Mouse (Mus musculus): Measurements from ENCODE around the gene Orai1.

Orai1 gene

DNA sequence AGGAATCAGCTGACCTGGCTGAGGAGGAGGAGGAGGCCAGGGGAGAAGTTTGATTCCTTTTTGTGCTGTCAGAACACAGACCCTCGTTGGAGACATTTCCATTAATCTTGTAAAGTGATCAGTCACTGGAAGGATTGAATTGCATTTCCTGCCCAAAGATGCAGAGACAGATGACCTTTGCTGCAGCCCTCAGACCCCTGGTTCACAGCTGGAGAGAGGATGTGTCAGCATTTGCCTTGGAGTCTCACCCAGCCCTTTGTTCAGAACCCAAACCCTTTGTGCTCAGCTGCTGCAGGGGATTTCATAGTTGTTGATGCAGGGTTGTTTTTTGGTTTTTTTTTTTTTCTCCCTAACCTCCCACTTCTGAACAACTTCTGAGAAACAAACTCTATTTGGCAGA, 20.0 kb upstream of the Orai1 start:
- DNase-seq (ENCODE audit: low read depth, low spot score): no peak

DNA sequence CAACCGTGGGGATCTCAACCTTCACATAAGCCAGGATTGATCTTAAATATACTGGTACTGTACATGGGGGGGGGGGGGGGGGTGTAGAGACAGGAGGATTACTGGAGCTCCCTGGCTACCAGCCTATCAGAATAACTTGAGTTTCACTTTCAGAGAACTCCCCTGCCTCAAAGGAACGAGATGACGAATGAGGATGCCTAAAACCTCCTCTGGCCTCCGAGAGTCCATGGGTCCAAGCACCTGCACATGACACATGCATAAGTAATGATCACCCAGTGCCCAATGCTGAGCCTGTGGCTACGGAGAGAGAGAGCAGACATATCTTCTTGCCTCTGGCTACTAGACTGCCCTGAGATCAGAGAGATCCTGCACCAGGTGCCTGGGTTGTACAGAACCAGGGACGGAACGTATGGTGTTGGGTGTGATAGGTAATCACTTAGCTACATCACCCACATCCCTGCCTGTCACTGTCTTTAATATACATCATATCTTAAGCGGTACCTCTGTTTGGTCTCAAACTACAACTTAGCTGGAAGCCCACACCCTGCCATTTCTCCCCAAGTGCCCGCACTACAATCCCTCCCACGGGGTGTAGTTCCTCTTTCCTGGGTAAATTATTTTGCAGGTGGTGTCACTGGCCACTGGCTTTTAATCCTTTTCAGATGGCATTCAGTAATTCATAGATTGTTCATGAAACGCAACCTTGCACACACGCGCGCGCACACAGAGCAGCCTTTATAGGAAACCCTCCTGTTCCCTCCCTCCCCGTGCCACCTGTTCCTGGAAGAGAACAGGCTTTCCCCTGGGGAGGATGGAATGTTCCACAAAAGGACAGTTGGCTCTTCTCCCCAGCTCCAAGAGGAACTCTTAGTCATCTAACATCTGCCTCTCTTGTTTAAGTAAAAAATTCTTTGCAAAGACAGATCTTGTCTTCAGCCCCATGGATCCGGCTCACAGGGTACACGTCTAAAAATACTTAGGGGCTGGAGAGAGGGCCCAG, 17.4 kb upstream of the Orai1 start:
- DNase-seq (ENCODE audit: low read depth, low spot score): peak; percentile 94

DNA sequence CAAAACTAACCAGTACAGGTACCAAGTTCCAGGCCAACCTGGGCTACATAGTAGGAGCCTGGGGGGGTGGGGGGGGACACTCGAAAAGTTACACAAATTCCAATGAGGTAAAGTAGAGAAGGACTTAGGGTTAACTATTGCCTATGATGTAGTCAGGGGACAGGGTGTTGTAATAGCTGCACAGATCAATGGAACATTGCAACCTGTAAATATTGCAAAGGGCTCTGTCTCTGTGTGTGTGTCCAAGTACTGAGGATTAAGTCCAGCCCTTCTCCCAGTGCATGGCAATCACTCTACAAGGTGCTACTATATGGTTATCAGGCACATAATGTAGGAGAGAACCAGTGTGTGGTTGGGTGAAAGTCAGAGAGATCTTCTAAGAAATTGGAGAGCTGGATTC, 14.0 kb upstream of the Orai1 start:
- no peak for DNase-seq (ENCODE audit: low read depth, low spot score)

DNA sequence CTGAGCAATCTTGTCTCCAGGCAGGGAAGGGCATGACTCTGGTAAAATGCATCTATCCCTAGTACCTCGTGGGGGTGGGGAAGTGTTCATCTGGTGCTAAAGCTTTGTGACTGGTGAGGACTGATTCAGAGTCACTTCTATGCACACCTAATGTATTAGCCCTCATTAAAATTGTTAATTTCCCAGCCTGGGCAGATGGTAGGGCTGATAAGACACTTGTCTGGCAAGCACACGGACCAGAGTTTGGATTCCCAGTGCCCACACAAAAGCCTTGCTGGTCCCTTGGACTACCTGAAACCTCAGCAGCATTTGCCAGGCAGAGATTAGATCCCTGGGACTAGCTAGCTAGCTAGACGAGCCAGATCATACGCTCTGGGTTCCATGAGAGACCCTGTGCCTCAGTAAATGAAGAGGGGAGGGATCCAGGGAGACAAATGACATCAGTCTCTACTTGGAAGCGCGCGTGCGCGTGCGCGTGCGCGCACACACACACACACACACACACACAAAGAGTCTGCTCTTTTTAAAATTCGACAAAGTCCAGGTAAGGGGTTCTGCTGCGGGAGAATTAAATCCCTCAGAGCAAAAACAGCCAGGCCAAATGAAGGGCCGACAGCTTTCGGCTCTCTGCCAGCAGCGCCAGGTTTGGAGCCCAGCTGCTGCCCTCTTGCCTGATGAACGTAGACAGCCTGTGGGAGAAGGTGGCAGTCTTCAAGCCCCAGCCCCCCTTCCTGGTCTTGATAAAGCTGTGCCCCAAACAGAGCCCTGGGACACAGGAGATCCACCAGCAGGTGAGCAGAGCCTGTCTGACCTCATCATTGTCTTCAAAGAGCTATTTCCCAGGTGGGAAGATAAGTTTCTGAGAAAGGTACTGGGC, 8.9 kb upstream of the Orai1 start:
- peak; percentile 48 for DNase-seq (ENCODE audit: low read depth, low spot score)

DNA sequence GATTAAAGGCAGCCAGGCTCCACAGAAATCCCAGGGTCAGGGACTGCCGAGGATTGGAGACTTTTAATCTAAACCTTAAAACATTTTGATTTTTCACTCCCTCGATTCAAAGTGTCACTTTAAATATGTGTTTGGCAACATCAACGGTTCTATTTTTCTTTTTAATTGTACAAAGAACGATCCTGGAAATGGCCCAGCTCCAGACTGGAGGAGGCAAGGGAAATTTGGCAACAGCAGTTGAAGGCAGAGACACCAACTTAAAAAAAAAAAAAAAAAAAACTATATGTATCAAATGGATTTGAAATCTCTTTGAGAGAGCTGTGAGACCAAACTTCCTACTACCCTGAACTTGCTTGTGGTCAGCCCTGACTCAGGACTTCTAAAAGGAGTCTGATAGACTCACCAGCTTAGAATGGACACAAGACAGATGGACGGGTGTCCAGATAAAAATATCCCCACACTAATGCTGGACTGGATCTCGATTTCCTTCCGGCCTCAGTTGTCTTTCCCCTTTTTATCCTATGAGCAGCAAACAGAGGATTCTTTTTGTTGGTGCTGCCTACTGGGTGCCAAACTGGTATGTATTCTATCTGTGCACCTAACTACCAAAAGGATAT, 5.9 kb upstream of the Orai1 start:
- DNase-seq (ENCODE audit: low read depth, low spot score): peak; percentile 72

DNA sequence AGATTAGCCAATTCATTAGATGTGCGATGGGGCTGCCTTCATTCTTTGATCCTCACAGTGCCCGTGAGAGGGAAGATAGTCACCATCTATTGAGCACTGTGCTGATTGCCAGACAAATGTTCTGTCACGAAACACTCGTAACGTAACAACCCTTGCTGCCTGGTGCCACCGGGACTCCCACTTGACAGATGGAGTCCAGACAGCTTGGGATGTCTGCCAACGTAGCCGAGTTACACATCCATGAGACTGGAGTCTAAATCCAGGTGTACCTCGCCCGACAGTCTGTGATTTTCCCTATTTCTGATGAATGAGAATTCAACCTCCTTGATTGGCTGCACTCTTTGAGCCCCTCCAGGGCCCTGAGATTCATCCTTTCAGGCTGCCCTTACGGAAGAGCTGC, 5.0 kb upstream of the Orai1 start:
- DNase-seq (ENCODE audit: low read depth, low spot score): peak; percentile 86

DNA sequence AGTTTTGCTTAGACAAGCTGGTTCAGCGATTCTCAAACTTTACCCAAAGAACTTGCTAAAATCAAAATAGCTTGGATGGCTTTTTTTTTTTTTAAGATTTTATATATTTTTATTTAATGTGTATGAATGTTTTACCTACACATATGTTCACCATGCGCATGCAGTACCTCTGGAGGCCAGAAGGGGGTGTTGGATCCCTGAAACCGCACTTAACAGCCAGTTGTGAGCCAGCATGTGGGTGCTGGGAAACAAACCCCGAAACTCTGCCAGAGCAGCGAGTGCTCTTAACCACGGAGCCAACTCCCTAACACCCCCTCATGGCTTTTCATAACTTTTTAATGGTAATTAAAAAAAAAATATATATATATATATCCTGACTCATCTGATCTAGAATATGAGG, 4.1 kb upstream of the Orai1 start:
- no peak for DNase-seq (ENCODE audit: low read depth, low spot score)

DNA sequence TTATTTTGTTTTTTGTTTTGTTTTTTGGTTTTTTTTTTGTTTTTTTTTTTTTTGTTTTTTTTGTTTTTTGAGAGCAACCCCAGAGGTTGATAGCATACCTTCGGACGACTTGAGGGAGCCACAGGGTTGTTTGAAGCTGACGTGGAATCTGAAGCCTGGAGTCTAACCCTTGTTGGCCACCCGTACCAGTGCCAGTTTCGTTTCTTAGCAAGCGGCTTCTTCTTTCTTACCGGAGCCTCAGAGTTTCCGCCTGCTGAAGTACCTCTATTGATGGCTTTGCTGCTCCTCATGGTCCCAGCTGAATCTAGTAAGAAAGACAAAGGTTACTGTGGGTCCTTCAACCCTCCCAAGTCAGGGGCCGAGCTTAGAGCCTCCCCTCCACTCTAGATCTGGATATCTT, 3.2 kb upstream of the Orai1 start:
- DNase-seq (ENCODE audit: low read depth, low spot score): no peak

DNA sequence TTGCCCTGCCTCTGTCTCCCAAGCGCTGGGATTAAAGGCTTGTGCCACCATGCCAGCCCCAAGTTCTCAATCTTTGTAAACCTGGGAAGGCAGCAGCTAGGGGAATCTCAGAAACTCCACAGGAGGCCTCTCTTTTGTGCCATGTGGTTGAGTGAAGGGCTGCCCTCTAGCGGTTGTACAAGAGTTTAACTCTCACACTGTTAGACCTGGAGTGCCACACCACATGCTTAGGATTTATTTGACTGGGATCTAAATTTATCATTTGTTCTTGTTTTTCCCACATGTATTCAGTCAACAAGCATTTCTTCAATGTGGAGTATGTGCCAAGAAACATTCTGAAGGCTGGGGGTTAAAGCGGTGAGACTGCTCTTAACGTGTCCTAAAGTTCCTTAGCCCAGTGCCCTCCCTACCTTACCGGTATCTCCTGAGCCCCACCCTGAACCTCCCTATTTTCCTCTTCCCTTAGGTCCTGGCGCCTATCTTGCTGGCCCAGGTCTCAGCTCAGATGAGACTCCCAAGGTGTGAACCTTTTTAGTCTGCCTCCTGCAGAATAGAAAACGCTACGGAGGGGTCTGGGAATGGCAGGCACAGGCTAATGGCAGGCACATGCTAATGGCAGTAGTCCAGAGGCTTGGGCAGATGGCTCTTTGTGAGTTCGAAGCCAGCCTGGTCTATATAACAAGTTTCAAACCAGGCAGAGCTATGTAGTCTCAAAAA, 1.1 kb upstream of the Orai1 start:
- peak; percentile 92 for DNase-seq (ENCODE audit: low read depth, low spot score)

DNA sequence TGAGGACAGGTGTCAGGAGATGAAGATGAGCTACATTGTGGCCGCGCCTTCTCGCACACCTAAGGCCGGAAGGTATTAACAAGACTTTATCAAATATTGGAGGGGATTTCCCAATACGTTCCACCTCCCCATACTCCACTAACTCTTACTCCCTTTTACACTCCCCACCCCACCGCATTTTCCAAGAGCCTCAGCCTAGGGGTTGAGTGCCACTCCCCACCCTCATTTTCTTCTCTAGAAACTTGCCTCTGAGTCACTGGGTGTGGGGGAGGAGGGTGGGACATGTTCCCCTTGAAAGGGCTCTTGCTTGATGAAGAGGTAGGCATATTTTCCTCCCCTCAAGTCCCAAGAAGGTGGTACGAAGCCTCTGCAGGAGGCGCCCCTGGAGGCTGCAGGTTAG, 1.0 kb downstream of the Orai1 start:
- peak; percentile 58 for DNase-seq (ENCODE audit: low read depth, low spot score)

DNA sequence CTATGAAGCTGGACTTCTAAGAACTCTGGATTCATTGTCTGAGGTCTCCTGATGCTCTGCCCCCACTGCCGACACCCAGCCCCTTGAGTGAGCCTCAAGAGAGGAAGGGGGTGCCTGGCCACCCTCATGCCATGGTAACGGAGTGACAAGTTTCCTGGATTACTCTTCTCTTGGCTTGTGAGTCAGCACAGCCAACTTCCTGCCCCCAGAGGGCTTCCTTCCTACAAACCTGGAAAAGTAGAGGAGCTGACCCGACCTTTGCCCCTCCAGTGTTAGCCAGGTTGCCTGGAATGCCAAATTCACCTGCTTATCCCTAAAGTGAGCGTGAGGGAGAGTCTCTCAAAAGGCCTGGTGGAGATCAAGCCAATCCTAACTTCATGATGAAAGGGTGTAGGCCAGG, 2.6 kb downstream of the Orai1 start:
- DNase-seq (ENCODE audit: low read depth, low spot score): no peak

DNA sequence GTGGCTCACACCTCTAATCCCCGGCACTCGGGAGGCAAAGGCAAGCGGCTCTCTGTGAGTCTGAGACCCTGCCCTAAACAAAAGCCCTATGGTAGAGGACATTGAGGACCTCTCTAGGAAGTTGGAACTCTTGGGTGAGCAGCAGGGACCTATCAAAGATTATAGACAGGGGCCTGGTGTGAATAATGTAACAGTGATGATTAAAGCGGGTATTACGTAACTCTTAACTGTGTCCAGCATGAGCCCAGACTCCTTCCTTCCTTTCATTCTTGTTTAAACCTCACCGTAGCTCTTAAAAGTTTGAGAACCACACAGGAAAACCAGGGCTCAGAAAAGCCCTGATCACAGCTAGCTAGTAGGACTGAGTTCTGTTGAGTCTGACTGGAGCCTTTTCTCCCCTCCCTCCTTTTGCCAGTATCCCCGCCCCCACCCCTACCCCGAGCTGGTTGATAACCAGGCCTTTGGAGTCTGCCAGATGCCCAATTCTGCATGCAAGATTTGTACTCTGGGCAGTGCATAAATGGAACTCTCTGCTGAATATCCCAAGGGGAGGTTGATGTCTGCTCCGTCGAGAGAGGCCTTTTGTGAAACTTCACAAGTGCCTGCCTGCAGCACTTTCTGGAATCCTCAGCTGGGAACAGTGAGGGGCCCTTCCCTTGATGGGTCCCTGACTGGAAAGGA, 4.6 kb downstream of the Orai1 start:
- DNase-seq (ENCODE audit: low read depth, low spot score): peak; percentile 51

DNA sequence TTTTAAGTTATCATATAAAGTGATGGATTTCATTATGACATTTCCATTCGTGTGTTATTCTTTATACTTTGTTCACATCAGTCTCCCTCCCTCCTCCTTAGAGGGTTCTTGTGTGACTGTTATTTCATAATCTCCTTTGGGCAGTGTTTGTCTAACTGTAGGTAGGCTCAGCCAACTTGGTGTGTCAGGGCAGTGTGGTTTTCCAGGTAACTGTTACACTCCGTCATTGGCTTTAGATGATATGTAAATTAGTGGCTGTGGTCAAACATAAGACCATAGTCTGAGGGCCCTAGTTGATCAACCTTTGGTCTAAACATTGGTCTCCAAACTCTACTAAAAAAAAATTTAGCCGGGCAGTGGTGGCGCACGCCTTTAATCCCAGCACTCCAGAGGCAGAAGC, 5.6 kb downstream of the Orai1 start:
- no peak for DNase-seq (ENCODE audit: low read depth, low spot score)

DNA sequence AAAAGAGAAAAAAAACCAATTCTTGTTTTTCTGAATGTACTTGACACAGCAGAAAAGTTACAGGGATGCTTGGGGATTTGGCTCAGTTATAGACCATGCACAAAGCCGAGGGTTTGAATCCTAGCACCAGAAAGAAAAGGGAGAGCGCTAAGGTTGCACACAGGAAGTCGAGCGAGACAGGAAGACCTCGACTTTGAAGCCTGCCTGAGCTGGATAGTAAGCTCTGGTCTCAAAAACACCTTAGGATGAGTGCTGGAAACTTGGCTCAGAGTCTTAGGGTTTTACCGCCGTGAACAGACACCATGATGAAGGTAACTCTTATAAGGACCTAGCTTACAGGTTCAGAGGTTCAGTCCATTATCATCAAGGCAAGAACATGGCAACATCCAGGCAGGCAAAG, 6.6 kb downstream of the Orai1 start:
- DNase-seq (ENCODE audit: low read depth, low spot score): no peak

DNA sequence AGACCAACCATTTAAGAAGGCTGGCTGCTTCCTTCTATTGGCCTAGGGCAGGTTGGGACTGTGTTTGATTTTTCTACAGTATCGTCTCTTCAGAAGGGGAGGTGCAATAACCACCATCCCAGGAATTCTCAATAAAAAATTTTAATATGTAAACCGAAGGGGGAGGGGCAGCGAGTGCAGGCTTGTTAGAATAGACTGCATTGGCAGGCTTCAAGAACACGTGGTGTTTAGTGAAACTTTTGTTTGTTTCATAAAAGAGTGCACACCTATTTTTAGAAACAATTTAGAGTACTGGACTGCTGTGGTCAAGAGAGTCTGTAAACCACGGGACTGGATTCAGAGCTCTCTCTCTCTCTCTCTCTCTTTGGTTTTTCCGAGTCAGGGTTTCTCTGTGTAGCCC, 8.2 kb downstream of the Orai1 start:
- no peak for DNase-seq (ENCODE audit: low read depth, low spot score)

DNA sequence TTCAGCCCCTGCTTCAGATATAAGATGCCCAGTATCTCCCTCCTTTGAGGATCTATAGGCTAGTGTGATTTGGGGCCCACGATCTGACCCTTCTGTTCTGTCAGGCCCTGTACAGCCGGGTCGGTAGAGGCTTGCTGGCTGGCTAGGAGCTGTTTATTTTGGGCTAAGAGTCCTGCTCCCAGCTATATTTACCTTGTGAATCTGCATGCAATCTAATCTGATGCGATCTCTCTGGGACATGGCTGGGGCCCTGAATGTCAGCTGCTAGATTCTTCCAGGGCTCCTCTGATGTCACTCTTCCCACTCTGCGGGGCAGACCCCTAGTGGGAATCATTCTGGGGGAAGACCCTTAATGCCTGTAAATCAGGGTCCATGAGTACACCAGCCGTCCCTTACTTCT, 9.4 kb downstream of the Orai1 start:
- no peak for DNase-seq (ENCODE audit: low read depth, low spot score)

DNA sequence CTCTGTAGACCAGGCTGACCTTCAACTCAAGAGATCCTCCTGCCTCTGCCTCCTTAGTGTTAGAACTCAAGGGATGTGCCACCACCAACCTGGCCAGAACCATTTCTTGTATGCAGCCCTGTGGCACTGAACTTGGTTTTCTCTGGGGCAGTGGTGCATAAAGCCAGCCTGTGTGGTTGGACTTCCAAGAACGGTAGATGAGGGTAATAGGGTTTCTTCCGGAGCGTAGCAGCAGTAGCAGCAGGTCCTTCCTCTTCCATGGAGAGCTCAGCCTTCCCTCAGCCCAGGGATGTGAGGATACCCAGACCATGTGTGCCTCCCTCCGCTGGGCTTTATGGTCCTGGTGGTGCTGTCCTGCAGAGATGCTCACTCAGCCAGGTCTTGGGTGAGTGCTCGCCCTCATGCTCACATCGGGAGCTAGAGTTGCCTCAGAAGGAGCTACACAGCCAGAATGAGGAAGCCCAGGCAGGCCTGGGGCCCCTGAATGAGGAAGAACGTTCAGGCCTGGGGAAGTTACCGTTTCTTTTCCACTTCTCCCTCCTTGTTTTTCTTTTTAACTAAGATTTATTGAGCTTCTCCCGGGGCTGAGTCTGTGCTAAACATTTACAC, 10.2 kb downstream of the Orai1 start:
- DNase-seq (ENCODE audit: low read depth, low spot score): no peak

DNA sequence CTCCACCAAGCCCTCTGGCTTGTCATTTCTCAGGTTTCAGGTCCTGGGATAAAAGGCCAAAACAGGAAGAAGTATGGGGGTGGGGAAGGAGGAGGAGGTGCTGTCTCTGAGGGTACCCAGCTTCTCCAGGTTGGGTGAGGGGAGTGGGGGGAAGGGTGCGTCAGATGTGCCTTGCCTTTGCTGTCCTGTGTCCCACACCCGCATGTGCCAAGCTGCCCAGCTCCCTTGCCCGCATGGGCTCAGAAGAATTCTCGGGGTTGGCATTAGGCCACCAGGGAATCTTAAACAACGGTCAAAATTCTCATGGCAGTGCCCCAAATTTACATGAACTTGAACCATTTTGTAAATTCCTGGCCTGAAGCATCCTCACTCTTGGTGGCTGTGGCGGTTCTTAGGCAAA, 11.5 kb downstream of the Orai1 start:
- no peak for DNase-seq (ENCODE audit: low read depth, low spot score)

DNA sequence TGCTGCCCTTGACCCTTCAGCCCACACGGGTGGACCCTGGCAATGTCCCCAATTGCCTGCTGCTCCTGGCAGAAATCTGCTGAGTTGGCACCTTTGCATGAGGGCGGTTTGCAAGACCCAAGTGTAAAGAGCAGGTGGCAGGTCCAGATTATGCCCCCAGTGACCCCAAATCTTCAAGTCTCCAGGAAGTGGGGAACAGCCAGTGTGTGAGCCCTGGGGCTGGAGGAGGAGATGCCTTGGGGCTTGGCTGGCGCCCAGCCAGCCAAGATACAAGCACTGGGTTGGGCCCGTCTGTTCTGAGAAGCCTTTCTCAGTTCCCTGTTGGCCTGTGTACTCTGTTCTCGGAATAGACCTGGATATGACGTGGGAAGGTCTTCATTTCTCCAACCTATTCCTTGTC, 12.6 kb downstream of the Orai1 start:
- DNase-seq (ENCODE audit: low read depth, low spot score): no peak

DNA sequence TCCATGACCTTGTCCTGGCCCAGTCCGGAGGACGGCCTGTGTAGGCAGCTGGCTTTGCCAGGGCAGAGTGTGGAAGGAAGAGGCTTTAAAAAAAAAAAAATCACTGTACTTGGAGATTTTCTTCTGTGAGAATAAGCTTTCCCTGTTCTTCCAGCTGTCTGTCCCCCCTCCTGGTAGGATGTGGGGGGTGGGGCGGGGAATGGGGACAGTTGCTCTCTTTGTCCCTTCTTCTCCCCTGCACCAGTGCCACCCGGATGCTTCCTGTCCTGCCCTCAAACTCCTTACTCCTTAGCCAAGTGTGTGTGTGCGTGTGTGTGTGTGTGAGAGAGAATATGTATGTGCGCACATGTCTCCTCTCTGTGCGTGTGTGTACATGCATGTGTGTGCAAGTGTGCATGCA, 14.9 kb downstream of the Orai1 start:
- DNase-seq (ENCODE audit: low read depth, low spot score): no peak

DNA sequence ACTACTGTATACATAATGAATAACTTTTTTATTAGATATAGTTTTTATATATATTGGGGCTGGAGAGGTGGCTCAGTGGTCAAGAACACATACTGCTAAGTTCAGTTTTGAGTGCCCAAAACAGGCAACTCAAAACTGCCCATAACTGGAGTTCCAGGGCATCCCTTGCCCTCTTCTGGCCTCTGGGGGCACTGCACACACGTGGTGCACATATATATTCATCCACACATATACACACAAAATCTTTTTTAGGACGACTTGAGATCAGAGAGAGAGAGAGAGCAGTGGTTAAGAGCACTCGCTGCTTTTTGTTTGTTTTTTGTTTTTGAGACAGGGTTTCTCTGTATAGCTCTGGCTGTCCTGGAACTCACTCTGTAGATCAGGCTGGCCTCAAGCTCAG, 16.4 kb downstream of the Orai1 start:
- no peak for DNase-seq (ENCODE audit: low read depth, low spot score)

All from brain, adult 2 months (tissue).